Mouse (Mus musculus): ENCODE measurements around the gene Polm. TPM values are rescaled to one million over a fixed set of nuclear protein-coding genes. Genes with fewer than 3 reads are reported as not detected.

The Polm gene
- polyA plus RNA-seq (2017; shearing (Covaris generic)): 14.0 TPM

DNA sequence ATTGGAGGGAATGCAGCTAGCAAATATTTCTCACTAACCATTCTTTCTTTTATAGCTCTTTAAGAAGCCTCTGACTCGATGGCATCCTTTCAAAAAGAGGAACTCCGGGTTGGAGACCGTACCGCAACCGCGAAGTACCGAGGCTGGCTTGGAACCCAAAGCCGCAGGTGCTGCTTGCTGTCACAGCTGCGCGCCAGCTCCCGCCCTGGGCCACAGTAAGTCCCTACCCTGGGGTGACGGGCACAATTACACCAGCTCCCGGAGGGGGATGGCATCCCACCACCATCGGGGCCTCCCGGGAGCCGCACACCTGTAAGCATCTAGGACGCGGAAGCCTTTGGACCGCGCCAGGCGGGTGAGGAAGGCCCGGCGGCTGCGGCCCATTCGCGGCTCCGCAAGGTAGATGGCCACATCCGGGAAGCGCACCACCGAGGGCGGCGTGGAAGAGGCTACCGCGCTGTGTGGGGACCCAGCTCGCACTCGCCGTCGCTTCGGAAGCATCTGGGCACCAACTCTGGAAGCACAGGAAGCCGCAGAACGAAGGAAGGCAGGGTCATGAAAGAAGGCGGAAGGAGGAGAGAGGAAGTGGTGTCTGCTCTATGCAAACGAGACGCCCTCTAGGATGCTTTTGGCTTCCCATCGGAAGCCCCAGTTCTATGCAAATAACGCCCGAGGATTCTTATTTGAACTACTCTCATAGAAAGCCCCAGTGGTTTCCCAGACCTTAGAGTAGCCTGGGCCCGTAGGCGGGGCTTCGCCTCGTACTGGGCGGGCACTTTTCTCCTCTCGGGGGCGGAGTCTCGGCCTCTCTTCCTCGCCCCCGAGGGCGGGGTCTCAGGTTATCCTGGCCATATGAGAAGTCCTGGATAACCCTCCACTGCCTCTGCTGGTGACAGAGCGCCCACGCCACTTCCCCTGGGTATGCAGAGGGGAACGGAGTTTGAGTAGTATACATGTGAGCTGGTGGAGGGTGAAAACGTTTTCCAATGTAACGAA, at the start of gene Polm:
Polm (minus strand) TSS at position 766 of the 996 bp plus-strand sequence.

DNA sequence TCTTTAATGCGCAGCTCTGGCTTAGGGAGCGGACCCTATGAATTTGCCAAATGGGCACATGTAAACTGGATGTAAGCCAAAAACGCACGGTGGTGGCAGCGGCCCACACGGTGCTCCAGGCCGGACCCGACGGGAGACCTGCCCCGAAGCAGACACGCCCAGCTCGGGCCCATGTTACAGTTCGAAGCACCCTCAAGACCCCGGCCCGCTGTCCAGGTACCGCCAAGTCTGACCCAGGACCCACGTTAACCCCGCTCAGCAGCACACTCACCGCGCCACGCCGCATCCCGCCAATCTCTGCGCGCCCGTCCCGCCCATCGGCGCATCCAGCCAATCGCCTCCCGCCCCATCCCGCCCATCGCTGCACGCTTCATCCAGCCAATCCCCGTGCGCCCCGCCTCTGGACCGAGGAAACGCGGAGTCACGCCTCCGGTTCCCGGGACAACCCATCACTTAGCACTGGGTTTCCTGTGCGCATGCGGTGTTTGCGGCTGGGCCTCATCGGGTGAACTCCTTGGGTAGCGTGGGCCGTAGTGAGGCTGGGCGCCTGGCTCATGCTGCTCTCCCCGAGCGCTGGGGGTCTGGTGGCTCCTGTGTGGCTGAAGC, 40.2 kb upstream of the Polm start, which contains the start of gene Pold2:
Pold2 (minus strand) TSS at position 372 of the 606 bp plus-strand sequence.

DNA sequence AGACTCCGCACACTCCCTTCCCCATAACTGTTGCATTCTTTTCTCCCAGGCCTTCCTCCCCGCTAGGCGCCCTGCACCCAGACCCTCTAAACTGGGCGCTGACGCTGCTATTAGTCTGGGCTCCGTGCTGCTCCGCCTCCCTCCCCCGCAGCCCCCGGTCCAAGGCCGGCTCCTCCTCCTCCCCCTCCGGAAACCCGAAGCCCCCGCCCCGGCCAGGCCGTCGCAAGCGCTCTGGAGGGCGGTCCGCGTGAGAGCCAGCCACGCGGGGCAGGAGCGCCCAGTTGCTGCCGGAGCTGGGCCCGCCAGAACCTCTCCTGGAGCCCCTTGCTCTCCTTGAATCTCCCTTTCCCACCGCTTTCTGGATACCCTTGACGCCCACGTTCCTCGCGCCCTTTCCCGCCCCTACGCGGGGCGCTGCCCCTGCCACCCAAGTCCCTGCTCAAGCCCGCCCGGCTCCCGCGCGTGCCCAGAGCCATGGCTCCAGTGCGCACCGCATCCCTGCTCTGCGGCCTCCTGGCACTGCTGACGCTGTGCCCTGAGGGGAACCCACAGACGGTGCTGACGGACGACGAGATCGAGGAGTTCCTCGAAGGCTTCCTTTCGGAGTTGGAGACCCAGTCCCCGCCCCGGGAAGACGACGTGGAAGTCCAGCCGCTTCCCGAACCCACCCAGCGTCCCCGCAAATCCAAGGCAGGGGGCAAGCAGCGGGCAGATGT, 24.0 kb upstream of the Polm start, which contains the start of gene Aebp1:
Aebp1 (plus strand) TSS at position 270 of the 716 bp plus-strand sequence.

DNA sequence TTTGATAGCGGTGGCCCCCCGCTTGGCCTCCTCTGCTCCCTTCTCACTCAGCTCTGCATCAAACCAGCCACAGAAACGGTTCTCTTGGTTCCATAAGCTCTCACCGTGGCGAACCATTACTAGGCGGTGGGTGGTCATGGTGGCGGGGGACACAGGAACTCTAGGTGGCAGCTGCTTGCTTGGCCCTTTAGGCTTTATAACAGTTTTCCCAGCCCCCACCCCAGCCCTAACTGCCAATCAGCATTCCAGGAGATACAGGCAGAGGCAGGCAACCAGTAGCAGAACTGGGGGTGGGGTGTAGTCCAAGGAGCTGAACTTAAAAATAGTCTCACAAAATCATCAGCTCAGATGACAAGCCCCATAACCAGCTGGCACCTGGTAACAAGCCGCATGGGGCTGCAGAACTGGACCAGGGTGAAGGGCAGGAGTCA, 34.2 kb downstream of the Polm start, which contains the start of gene Pgam2:
Pgam2 (minus strand) TSS at position 183 of the 431 bp plus-strand sequence.

DNA sequence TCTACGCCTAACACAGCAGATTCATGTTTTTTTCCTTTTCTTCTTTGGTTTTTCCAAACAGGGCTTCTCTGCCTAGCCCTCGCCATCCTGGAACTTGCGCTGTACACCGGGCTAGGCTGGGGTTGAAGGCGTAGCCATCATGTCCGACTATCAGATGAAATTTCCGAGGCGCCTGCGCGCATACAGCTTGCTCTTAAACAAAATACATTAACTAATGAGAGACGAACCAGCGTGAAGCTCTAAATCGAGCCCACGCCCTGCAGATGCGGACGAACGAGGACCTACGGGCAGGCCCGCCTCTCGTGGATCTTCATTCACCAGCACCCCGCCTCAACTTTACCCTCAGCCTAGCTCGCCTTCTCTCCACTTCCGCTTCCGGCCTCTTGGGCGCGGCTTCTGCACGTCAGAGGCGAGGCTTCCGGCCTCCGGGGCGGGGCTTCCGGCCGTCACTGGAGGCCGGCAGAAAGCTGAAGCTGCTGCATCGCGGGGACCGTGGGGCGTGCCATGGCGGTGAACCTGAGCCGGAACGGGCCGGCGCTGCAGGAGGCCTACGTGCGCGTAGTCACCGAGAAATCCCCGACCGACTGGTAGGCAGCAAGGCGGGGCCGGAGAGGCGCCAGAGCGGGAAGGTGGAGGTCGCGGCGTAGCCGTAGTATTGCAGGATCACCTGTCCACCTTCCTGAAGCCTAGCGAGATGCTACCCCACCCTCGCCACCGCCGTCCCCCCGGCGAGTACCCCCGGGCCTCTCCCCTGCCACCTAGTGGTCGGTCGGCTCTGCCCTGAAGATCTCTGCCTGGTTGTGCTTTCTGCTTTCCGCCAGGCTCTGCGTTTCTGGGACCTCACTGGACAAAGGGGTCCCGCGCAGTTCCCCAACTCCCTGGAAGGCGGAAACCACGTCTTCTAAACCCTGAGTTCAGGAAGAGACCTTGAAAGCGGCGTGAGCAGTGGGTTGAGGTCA, 49.5 kb downstream of the Polm start, which contains the start of gene Dbnl:
Dbnl (plus strand) TSS at position 433 of the 959 bp plus-strand sequence.

Other genes with a start within 250 kb of the Polm start
- gene Mrps24, start 122.3 kb downstream of the Polm start, polyA plus RNA-seq (2017; shearing (Covaris generic)): 99.1 TPM
- gene Urgcp, start 75.6 kb downstream of the Polm start, polyA plus RNA-seq (2017; shearing (Covaris generic)): 21.6 TPM
- 156 TPM for gene Dbnl, start 49.5 kb downstream of the Polm start, polyA plus RNA-seq (2017; shearing (Covaris generic))
- 1.1 TPM for gene Pgam2, start 34.3 kb downstream of the Polm start, polyA plus RNA-seq (2017; shearing (Covaris generic))
- 0.12 TPM for gene Aebp1, start 23.9 kb upstream of the Polm start, polyA plus RNA-seq (2017; shearing (Covaris generic))
- 54.8 TPM for gene Pold2, start 40.3 kb upstream of the Polm start, polyA plus RNA-seq (2017; shearing (Covaris generic))
- gene Myl7, start 60.8 kb upstream of the Polm start, polyA plus RNA-seq (2017; shearing (Covaris generic)): not detected
- not detected for gene Gck, start 112.1 kb upstream of the Polm start, polyA plus RNA-seq (2017; shearing (Covaris generic))
- 30.5 TPM for gene Ykt6, start 117.7 kb upstream of the Polm start, polyA plus RNA-seq (2017; shearing (Covaris generic))
- gene Camk2b, start 228.3 kb upstream of the Polm start, polyA plus RNA-seq (2017; shearing (Covaris generic)): 4.8 TPM

Data from effector memory CD4-positive, alpha-beta T cell, adult 5 months (primary cell).